Mouse (Mus musculus): ENCODE data around the gene Azgp1. TPM values are rescaled to one million over a fixed set of nuclear protein-coding genes. Genes with fewer than 3 reads are reported as not detected.
"Not testable (repeated sequence)": the region's sequence is repeated elsewhere in the genome, so short reads cannot be mapped to it uniquely, and the experiment has no call there.

Azgp1 gene
- polyA plus RNA-seq (2015; fragmentation: Nextera tagmentation; extraction: Ambion mirVana) = not detected in 2 replicates

DNA sequence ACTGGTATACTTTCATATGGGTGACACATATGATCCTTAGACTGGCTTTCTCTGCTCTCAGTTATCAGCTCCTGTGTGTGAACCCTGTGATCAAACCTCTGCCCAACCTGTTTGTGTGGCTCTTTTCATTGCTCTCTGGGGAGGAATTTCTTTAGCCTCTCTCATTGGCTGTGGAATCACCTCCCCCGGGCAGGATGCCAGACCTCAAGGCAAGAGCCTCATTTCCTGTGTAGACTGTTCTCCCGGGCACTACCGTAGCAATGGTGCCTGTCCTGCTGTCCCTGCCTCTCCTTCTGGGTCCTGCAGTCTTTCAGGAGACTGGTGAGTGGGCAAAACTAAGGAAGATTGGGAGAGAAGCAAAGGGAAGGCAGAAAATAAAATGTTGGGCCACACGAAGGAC is at the start of gene Azgp1:
Gene Azgp1, plus strand, starts transcription at position 221 of the 400 bp plus-strand sequence.
- WGBS = 59% methylated on average over 4 of the region's 4 CpGs
- Histone ChIP-seq H3K4me1 (no peaks in the 10 kb centered on the region), H3K9ac (no peak within 1 kb of the TSS), H3K27me3 (replicated peaks) (no peaks in the 10 kb centered on the region), H3K9me3 (no peaks in the 10 kb centered on the region), H3K27ac (replicated peaks) (no peak within 1 kb of the TSS), H3K36me3 (no peaks in the 10 kb centered on the region), H3K4me2 (no peak within 1 kb of the TSS), H3K4me3 (no peak within 1 kb of the TSS)
- no peak for ATAC-seq (ENCODE audit: extremely low read depth, insufficient number of reproducible peaks, low FRiP score, low TSS enrichment)

DNA sequence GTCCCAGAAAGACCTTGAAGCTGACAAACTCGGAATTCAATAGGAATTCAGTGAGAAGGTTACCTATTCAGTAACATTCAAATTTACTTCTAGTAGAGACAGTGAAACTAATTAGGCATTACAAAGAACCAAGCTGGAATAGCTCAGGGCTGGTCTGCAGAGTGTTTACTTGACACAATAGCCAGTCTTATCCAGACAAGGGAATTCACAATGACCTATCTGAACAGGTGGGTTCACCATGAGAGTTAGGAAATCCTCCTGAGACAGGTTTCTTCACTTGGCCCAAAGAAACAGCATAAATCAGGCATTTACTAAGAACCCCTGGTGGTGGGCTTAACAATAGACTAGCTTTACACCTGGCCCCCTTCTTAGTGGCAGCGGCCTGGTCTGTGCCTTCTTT is 47.4 kb upstream of the Azgp1 start:
- H3K27ac ChIP-seq (replicated peaks); H3K9me3 ChIP-seq; H3K4me3 ChIP-seq; H3K9ac ChIP-seq; H3K4me1 ChIP-seq; H3K27me3 ChIP-seq (replicated peaks); H3K36me3 ChIP-seq; ATAC-seq (ENCODE audit: extremely low read depth, insufficient number of reproducible peaks, low FRiP score, low TSS enrichment); H3K4me2 ChIP-seq: not testable (repeated sequence)
- whole genome bisulfite sequencing = 58% methylated on average over 2 of the region's 2 CpGs

DNA sequence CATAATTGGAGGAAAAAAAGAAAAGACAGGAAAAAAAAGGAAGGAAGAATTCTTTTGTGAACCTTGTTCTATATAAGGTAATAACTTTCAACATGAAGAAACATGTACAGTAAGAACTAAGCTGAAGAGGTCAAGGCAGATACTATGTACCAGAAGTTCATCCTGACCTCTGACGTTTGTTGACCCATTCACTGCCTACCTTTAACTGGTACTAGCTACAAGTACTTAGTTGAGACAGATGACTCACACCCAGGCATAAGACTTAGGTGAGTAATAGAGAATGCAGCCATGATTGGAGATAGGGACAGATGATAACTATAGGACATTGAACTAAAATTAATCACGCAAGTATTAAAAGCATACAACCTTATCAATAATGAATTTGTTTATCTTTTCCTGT is 44.8 kb upstream of the Azgp1 start:
- Histone ChIP-seq H3K4me2 (no peak overlapping the region), H3K4me3 (no peak overlapping the region), H3K4me1 (no peaks in the 10 kb centered on the region), H3K27ac (replicated peaks) (no peak overlapping the region), H3K36me3 (no peaks in the 10 kb centered on the region), H3K9me3 (no peaks in the 10 kb centered on the region), H3K27me3 (replicated peaks) (no peaks in the 10 kb centered on the region), H3K9ac (no peak overlapping the region)
- 81% methylated on average over 2 of the region's 2 CpGs for WGBS
- ATAC-seq (ENCODE audit: extremely low read depth, insufficient number of reproducible peaks, low FRiP score, low TSS enrichment) = no peak

DNA sequence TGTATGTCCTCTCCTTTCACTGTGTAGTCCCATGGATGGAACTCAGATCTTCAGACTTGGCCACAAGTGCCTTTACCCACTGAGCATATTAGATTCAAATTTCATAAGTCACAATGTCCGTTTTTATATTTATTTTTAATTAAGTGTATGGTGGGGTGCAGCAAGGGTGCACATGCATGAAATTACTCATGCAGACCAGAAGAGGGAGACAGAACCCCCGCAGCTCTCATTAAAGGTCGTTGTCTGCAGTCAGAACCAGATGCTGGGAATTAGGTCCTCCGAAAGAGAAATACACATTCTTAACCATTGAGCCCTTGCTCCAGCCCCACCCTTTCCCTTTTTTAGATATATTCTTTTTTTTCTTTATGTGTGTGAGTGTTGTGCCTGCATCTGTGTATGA is 44.1 kb upstream of the Azgp1 start:
- no peak overlapping the region for H3K4me3 ChIP-seq
- no peak overlapping the region for H3K27ac ChIP-seq (replicated peaks)
- WGBS = 54% methylated on average over 4 of the region's 4 CpGs
- no peaks in the 10 kb centered on the region for H3K36me3 ChIP-seq
- H3K9me3 ChIP-seq = no peaks in the 10 kb centered on the region
- no peak overlapping the region for H3K4me2 ChIP-seq
- H3K9ac ChIP-seq = no peak overlapping the region
- no peaks in the 10 kb centered on the region for H3K4me1 ChIP-seq
- no peaks in the 10 kb centered on the region for H3K27me3 ChIP-seq (replicated peaks)
- no peak for ATAC-seq (ENCODE audit: extremely low read depth, insufficient number of reproducible peaks, low FRiP score, low TSS enrichment)

DNA sequence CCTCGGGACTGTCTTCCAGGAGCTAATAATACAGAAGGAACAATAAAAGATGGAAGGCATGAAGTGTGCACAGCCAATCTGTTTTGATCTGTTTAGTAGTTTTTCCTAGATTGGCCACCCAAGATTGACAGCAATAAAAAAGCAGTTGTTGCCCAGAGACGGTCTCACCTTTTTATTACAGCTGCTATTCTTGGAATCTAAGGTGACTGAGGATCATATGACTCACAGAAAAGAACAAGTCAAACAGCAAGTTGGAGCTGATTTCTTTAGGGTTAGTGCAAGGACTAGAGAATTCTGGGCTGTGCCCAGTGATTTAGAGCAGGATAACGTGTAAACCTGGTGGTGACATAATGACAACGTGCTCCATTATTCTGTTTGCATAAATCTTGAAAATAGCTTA is 40.4 kb upstream of the Azgp1 start:
- no peaks in the 10 kb centered on the region for H3K27me3 ChIP-seq (replicated peaks)
- no peaks in the 10 kb centered on the region for H3K36me3 ChIP-seq
- 73% methylated on average over 4 of the region's 4 CpGs for WGBS

DNA sequence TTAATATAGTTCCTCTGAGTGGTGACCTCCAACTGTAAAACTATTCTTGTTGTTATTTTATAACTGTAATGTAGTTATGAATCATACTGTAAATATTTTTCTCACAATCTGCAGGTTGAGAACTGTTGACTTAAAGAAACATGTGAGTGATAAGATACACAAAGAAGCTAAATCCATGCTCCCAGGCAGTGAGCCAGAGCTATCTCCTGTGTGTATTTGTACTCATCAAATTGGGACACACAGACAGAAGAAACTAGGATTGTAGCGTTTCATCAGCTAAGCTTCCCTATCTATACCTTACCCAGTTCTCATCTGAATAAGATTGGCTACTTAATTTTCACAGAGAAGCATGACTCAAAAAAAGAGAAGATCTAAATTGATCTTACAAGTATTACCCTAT is 38.2 kb upstream of the Azgp1 start:
- Histone ChIP-seq H3K36me3 (no peaks in the 10 kb centered on the region), H3K4me2 (no peak overlapping the region), H3K9me3 (no peaks in the 10 kb centered on the region), H3K27me3 (replicated peaks) (no peaks in the 10 kb centered on the region), H3K27ac (replicated peaks) (no peak overlapping the region), H3K4me3 (no peak overlapping the region), H3K9ac (no peak overlapping the region), H3K4me1 (no peaks in the 10 kb centered on the region)
- WGBS = 49% methylated on average over 1 of the region's 1 CpGs
- no peak for ATAC-seq (ENCODE audit: extremely low read depth, insufficient number of reproducible peaks, low FRiP score, low TSS enrichment)

More for the DNA sequence above, 40.4 kb upstream of the Azgp1 start:
- H3K4me1 ChIP-seq = no peaks in the 10 kb centered on the region
- H3K9me3 ChIP-seq = no peaks in the 10 kb centered on the region
- no peak overlapping the region for H3K9ac ChIP-seq
- no peak overlapping the region for H3K27ac ChIP-seq (replicated peaks)
- no peak overlapping the region for H3K4me2 ChIP-seq
- H3K4me3 ChIP-seq = no peak overlapping the region
- ATAC-seq (ENCODE audit: extremely low read depth, insufficient number of reproducible peaks, low FRiP score, low TSS enrichment) = no peak

DNA sequence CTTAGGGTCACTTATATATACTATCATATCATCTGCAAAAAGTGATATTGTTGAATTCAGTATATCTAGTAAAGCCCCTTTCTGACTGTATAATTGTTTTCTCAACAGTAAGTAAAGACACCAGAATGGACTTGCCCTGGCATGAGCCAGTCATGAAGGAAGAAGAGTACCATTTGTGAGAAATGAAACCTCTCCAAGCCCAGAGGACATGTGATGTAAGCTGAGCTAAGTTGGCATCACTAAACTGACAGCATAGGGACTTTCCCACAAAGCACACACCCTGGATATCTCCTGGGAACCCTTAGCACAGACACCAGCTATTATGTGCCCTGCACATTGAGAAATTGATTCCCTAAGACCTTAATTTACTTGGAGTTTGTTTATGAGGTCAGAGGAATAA is 34.0 kb upstream of the Azgp1 start:
- Histone ChIP-seq H3K4me3 (no peak overlapping the region), H3K9ac (no peak overlapping the region), H3K36me3 (no peaks in the 10 kb centered on the region), H3K9me3 (no peaks in the 10 kb centered on the region), H3K4me2 (no peak overlapping the region), H3K27ac (replicated peaks) (no peak overlapping the region), H3K4me1 (no peaks in the 10 kb centered on the region), H3K27me3 (replicated peaks) (no peaks in the 10 kb centered on the region)
- ATAC-seq (ENCODE audit: extremely low read depth, insufficient number of reproducible peaks, low FRiP score, low TSS enrichment) = no peak

DNA sequence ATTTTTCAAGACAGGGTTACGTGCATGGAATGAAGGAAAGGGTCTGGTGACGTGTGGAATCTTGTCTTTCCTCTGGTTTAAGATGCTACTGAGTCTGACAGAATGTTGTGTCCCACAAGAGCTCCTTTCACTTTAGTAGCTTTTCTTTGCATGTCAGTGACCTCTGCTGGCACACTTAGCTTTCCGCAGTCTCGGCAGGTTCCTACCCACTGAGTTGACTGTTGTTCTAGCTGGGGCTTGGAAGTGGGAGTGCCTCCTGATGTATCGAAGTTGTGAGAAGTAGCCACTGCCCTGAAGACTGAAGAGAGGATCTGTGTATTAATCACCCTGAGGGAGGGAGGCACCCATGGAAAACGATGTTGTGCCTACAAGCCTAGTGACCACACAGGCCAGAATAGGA is 30.1 kb upstream of the Azgp1 start:
- Histone ChIP-seq H3K27ac (replicated peaks) (no peak overlapping the region), H3K9ac (no peak overlapping the region), H3K36me3 (no peaks in the 10 kb centered on the region), H3K4me2 (no peak overlapping the region), H3K27me3 (replicated peaks) (no peaks in the 10 kb centered on the region; the same call in 1 of the 2 replicates), H3K4me1 (no peaks in the 10 kb centered on the region), H3K9me3 (no peaks in the 10 kb centered on the region), H3K4me3 (no peak overlapping the region)
- WGBS = 35% methylated on average over 6 of the region's 6 CpGs
- ATAC-seq (ENCODE audit: extremely low read depth, insufficient number of reproducible peaks, low FRiP score, low TSS enrichment) = no peak

DNA sequence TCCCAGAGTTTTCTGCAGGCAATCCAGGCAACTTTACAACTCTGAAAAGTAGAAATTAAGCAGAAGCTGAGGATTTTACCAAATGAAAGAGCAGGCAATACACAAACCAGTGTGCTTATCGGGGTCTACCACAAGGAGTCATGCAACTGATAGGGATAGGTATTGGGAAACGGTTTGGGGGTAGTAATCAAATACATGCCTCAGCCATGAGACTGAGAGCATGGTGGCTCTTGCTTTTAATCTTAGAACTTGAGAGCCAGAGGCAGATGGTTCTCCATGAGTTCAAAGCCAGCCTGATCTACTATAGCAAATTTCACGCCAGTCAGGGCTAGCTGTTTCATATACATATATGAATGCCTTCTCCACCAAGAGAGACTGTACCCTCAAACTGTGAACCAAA is 24.9 kb upstream of the Azgp1 start:
- H3K27ac ChIP-seq (replicated peaks) = no peak overlapping the region
- no peak overlapping the region for H3K4me2 ChIP-seq
- no peaks in the 10 kb centered on the region for H3K36me3 ChIP-seq
- 66% methylated on average over 3 of the region's 3 CpGs for WGBS
- no peak for ATAC-seq (ENCODE audit: extremely low read depth, insufficient number of reproducible peaks, low FRiP score, low TSS enrichment)
- no peaks in the 10 kb centered on the region for H3K4me1 ChIP-seq
- H3K27me3 ChIP-seq (replicated peaks) = no peaks in the 10 kb centered on the region; the same call in 1 of the 2 replicates
- H3K9me3 ChIP-seq = no peaks in the 10 kb centered on the region
- no peak overlapping the region for H3K9ac ChIP-seq
- no peak overlapping the region for H3K4me3 ChIP-seq

DNA sequence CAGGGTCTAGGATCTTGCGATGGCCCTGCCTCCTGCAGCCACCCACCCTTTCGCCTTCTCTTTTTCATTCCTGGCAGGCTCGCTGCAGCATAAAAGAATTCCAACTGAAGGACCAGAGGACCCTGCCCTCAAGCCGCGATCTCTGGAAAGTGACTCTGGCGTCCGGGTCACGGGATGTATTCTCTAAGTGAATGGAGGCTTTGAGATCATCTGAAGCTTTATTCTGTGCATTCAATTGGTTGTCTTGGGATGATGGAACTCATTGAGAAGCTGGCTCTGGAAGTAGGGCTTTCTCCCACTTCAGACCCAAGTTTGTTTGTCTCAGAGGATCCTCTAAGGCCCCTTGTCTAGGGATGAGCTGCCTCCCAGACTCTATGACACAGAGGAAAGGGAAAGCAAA is 18.4 kb upstream of the Azgp1 start, which contains the start of gene Gjc3:
Gene Gjc3, minus strand, starts transcription at position 154 of the 400 bp plus-strand sequence.
- 69% methylated on average over 8 of the region's 8 CpGs for WGBS
- no peaks in the 10 kb centered on the region for H3K36me3 ChIP-seq
- H3K4me1 ChIP-seq = no peaks in the 10 kb centered on the region
- no peaks in the 10 kb centered on the region for H3K9me3 ChIP-seq
- no peak within 1 kb of the TSS for H3K27ac ChIP-seq (replicated peaks)
- H3K4me3 ChIP-seq = no peak within 1 kb of the TSS
- ATAC-seq (ENCODE audit: extremely low read depth, insufficient number of reproducible peaks, low FRiP score, low TSS enrichment) = no peak
- no peak within 1 kb of the TSS for H3K4me2 ChIP-seq
- H3K9ac ChIP-seq = no peak within 1 kb of the TSS
- H3K27me3 ChIP-seq (replicated peaks) = no peaks in the 10 kb centered on the region

DNA sequence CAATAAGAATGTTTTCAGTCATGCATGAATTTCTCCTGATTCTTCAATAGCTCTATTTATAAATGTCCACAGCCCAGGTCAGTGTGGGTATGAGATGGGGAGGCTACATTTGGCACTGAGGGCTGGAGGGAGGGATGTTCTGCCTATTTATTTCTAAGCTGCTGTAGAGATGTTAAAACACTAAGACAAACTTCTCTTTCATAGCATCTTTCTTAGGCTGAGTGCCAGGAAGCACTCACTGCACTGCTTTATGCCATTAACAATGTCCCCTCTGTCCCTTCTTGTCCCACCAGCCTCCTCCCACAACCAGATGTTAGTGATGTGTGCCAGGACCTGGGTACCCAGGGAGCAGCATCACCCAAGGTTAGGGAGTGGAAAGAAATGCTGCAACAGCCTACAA is 14.8 kb upstream of the Azgp1 start:
- no peak overlapping the region for H3K4me3 ChIP-seq
- no peaks in the 10 kb centered on the region for H3K36me3 ChIP-seq
- H3K27ac ChIP-seq (replicated peaks) = no peak overlapping the region
- H3K27me3 ChIP-seq (replicated peaks) = no peaks in the 10 kb centered on the region
- no peaks in the 10 kb centered on the region for H3K4me1 ChIP-seq
- no peaks in the 10 kb centered on the region for H3K9me3 ChIP-seq
- no peak overlapping the region for H3K9ac ChIP-seq
- ATAC-seq (ENCODE audit: extremely low read depth, insufficient number of reproducible peaks, low FRiP score, low TSS enrichment) = no peak
- no peak overlapping the region for H3K4me2 ChIP-seq

DNA sequence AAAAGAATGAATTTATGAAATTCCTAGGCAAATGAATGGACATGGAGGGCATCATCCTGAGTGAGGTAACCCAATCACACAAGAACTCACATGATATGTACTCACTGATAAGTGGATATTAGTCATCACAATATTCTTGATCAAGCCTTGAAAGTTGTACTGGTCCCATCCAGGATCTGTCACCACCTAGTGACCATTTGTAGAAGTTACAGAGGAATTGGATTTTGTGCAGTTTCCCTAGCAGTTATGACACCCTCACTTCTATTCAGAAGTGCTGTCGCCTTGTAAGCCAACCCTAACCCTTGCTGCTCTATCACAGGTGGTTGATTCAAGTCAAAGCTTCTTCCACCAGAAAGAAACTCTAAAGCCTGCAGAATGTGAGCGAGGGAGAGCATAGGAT is 8.2 kb upstream of the Azgp1 start:
- Histone ChIP-seq H3K9me3 (no peaks in the 10 kb centered on the region), H3K27ac (replicated peaks) (no peak overlapping the region), H3K27me3 (replicated peaks) (0 out of 2 replicates have a peak, but pooled peaks cover 6% of the 10 kb centered on the region), H3K9ac (no peak overlapping the region), H3K4me1 (no peaks in the 10 kb centered on the region), H3K4me2 (no peak overlapping the region), H3K36me3 (no peaks in the 10 kb centered on the region), H3K4me3 (no peak overlapping the region)
- 60% methylated on average over 2 of the region's 2 CpGs for WGBS
- no peak for ATAC-seq (ENCODE audit: extremely low read depth, insufficient number of reproducible peaks, low FRiP score, low TSS enrichment)
